Mouse (Mus musculus): ENCODE results near the gene Tcf3.

DNA sequence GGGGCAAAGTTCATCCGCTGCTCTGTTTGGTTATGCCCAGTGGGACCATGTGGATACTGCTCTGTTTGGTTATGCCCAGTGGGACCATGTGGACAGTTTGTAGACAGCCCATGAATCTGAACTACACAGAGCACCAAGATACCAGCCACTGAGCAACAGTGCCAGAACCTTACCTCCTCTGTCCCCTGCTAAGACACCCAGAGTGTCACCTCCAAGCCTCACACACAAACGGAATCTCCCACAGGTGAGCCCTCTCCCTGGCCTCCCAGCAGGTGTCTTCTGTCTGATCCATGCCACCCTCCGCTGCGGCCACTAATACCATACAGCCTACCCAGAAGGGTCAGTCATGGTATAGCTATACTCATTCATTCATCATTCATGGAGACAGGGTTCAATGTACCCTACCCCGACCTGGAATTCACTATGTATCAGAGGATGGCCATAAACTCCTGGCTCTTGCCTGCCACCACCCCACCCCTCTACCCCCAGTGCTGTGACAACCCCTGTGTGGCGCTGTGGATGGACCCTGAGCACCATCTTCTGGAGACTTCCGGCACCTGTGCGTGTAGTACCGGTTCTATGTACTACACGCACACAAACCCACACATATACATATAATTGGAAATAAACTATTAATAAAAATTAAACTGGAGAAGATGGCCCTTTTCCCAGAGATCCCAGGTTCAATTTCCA is 27.8 kb downstream of the Tcf3 start:
- 0 out of 2 replicates have a peak, but pooled peaks have one; percentile 42 for TF ChIP-seq CTCF (IDR thresholded peaks at IDR 0.05; ENCODE audit: borderline replicate concordance, control insufficient read depth, extremely low read depth, insufficient read depth, low read length, poor library complexity)
- no peak for TF ChIP-seq POLR2A (IDR thresholded peaks at IDR 0.05; ENCODE audit: control insufficient read depth, extremely low read depth, insufficient read depth, low read length, poor library complexity)

Measured in thymus, adult 2 months (tissue).